Mouse (Mus musculus) skeletal muscle tissue, adult 2 months (tissue): ENCODE results near the gene Ly6g6e.
"Not testable (repeated sequence)": the region's sequence is repeated elsewhere in the genome, so short reads cannot be mapped to it uniquely, and the experiment has no call there.

ENCODE experiments used
- DNase-seq: peaks from one replicate; pipeline ENCODE4 v3.0.0-alpha.2; 2012; ENCODE audit warnings: low read depth, low spot score

Ly6g6e gene

GRCm38 (mm10) chr17:35101161-35101560 lies 24.5 kb downstream of the Ly6g6e start:
- no peak for DNase-seq

- no peak for DNase-seq
Measured at GRCm38 (mm10) chr17:35102299-35102698, 25.6 kb downstream of the Ly6g6e start.

- DNase-seq, result peak; percentile 23
Measured at GRCm38 (mm10) chr17:35103221-35103690, 26.6 kb downstream of the Ly6g6e start.

GRCm38 (mm10) chr17:35104079-35104478 lies 27.4 kb downstream of the Ly6g6e start:
- no peak for DNase-seq

- DNase-seq, result no peak
Measured at GRCm38 (mm10) chr17:35104754-35105153, 28.1 kb downstream of the Ly6g6e start.

- DNase-seq, result no peak
Measured at GRCm38 (mm10) chr17:35105740-35106389, 29.2 kb downstream of the Ly6g6e start.

- no peak for DNase-seq
Measured at GRCm38 (mm10) chr17:35106522-35106921, 29.8 kb downstream of the Ly6g6e start.

GRCm38 (mm10) chr17:35108097-35108496 lies 31.4 kb downstream of the Ly6g6e start, which contains the start of gene Ly6g5c:
TSS of gene Ly6g5c (plus strand) at chr17:35108279.
- DNase-seq, result no peak

- DNase-seq, result no peak
Measured at GRCm38 (mm10) chr17:35111774-35112173, 35.1 kb downstream of the Ly6g6e start.

GRCm38 (mm10) chr17:35115046-35116019 lies 38.6 kb downstream of the Ly6g6e start, which contains the start of gene Ly6g5b:
TSS of gene Ly6g5b (minus strand) at chr17:35115428.
- DNase-seq, result no peak

- peak; percentile 32 for DNase-seq
Measured at GRCm38 (mm10) chr17:35120745-35121142, 44.0 kb downstream of the Ly6g6e start.

GRCm38 (mm10) chr17:35121143-35121799 lies 44.6 kb downstream of the Ly6g6e start, which contains the start of gene Gpank1:
TSS of gene Gpank1 (plus strand) at chr17:35121455.
- DNase-seq, result peak; percentile 98

GRCm38 (mm10) chr17:35121871-35122303 lies 45.2 kb downstream of the Ly6g6e start, which contains the start of gene Csnk2b:
TSS of gene Csnk2b (minus strand) at chr17:35122053.
- DNase-seq, result peak; percentile 40

GRCm38 (mm10) chr17:35123287-35123686 lies 46.6 kb downstream of the Ly6g6e start:
- not testable (repeated sequence) for DNase-seq

- DNase-seq, result not testable (repeated sequence)
Measured at GRCm38 (mm10) chr17:35124261-35124896, 47.7 kb downstream of the Ly6g6e start.

GRCm38 (mm10) chr17:35125081-35125480 lies 48.4 kb downstream of the Ly6g6e start:
- no peak for DNase-seq

GRCm38 (mm10) chr17:35125578-35125977 lies 48.9 kb downstream of the Ly6g6e start:
- no peak for DNase-seq

- peak; percentile 60 for DNase-seq
Measured at GRCm38 (mm10) chr17:35126206-35126611, 49.5 kb downstream of the Ly6g6e start, which contains the start of gene D17H6S53E. TSS of gene D17H6S53E (plus strand) at chr17:35126373.

- no peak for DNase-seq
Measured at GRCm38 (mm10) chr17:35127017-35127416, 50.3 kb downstream of the Ly6g6e start.
